Mouse (Mus musculus): Measurements from ENCODE around the gene Zfp36l1. TPM values are rescaled to one million over a fixed set of nuclear protein-coding genes. Genes with fewer than 3 reads are reported as not detected.

The Zfp36l1 gene
- polyA plus RNA-seq, 1 experiment, result 4.7 TPM

DNA sequence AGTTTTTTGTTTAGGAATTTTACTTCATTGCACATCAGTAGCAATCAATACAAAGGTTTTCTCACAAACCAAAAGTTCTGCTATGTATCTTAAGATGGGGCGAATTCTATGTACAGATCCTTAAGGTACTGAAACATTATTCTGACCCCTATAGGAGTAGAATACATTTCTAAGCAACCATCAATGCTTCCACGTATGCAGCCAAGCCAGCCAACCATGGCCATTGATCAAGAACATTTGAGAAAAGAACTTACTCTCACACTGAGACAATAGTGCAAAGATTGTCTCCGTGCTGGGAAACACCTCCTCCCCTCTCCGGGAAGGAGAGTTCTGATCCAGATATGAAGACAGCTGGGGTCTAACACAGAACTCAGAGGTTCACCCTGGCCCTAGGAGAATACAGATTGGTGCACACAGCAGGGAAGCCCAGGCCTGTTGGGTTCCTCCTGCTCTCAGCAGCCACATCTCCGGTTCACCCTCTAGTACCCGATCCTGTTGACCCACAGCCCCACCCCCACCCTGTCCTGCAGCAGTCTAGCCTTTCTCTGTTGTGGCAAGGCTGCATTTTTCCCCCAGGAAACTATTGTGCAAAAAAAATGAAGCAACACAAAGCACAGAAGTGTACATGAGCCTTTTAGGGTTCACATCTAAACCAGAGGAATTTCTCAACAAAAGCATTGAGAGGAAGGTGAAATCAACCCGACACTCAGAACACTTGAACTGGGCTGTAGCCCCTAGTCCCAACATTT is 49.2 kb downstream of the Zfp36l1 start:
- no peaks in the 10 kb centered on the region for H3K79me3 ChIP-seq (ENCODE audit: low read depth)
- H3K4me3 ChIP-seq (ENCODE audit: insufficient read depth, poor library complexity, severe bottlenecking), result no peak overlapping the region
- H3K27me3 ChIP-seq (ENCODE audit: control insufficient read depth, insufficient read depth, insufficient read length), result no peaks in the 10 kb centered on the region
- H3ac ChIP-seq (ENCODE audit: control insufficient read depth, insufficient read length, low read depth), result no peak overlapping the region
- TF ChIP-seq FOSL1 (IDR thresholded peaks at IDR 0.05; ENCODE audit: insufficient read depth, low read length, poor library complexity, severe bottlenecking) (no peak), MYOD1 (IDR thresholded peaks at IDR 0.05; ENCODE audit: control insufficient read depth, insufficient read length, low read depth) (no peak), USF1 (IDR thresholded peaks at IDR 0.05; ENCODE audit: low read depth) (no peak), MYOG (IDR thresholded peaks at IDR 0.05; ENCODE audit: control insufficient read depth, extremely low read depth, insufficient read length) (no peak), CTCF (IDR thresholded peaks at IDR 0.05; ENCODE audit: control insufficient read depth, insufficient read depth, insufficient read length) (no peak), MAX (IDR thresholded peaks at IDR 0.05) (no peak), CEBPB (IDR thresholded peaks at IDR 0.05; ENCODE audit: low read depth) (no peak)
- H3K36me3 ChIP-seq (ENCODE audit: control insufficient read depth, insufficient read depth), result no peaks in the 10 kb centered on the region
- H3K79me2 ChIP-seq (ENCODE audit: control insufficient read depth, insufficient read depth), result no peaks in the 10 kb centered on the region

- H3K79me2 ChIP-seq (ENCODE audit: control insufficient read depth, insufficient read depth), result no peaks in the 10 kb centered on the region
- H3ac ChIP-seq (ENCODE audit: control insufficient read depth, insufficient read length, low read depth), result no peak overlapping the region
- H3K79me3 ChIP-seq (ENCODE audit: low read depth), result no peaks in the 10 kb centered on the region
- H3K27me3 ChIP-seq (ENCODE audit: control insufficient read depth, insufficient read depth, insufficient read length), result no peaks in the 10 kb centered on the region
- TF ChIP-seq MYOD1 (IDR thresholded peaks at IDR 0.05; ENCODE audit: control insufficient read depth, insufficient read length, low read depth), result no peak
- no peak for TF ChIP-seq FOSL1 (IDR thresholded peaks at IDR 0.05; ENCODE audit: insufficient read depth, low read length, poor library complexity, severe bottlenecking)
- TF ChIP-seq MAX (IDR thresholded peaks at IDR 0.05), result no peak
- TF ChIP-seq CEBPB (IDR thresholded peaks at IDR 0.05; ENCODE audit: low read depth), result no peak
- no peak for TF ChIP-seq CTCF (IDR thresholded peaks at IDR 0.05; ENCODE audit: control insufficient read depth, insufficient read depth, insufficient read length)
- TF ChIP-seq MYOG (IDR thresholded peaks at IDR 0.05; ENCODE audit: control insufficient read depth, extremely low read depth, insufficient read length), result no peak
- TF ChIP-seq USF1 (IDR thresholded peaks at IDR 0.05; ENCODE audit: low read depth), result no peak
- H3K36me3 ChIP-seq (ENCODE audit: control insufficient read depth, insufficient read depth), result no peaks in the 10 kb centered on the region
- no peak overlapping the region for H3K4me3 ChIP-seq (ENCODE audit: insufficient read depth, poor library complexity, severe bottlenecking)
Measured at GRCm38 (mm10) chr12:80062410-80063401, 50.1 kb downstream of the Zfp36l1 start.

DNA sequence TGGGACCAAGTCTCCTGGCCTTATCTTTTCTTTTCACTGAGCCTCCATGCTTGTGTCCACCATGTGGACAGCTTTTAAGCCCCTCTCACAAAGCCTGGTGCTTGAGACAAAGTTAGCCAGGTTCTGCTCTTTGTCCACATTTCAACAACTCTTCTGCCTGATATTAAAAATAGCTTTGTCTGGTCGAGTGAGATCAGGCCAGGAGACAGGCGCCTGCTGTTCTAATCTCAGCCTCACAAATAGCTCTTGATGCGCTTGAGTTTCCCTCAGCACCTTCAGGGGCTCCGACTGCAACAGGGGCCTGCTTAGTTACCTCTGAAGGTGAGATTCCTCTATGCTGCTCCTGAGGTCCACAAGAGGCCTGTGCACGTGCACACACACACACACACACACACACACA is 51.0 kb downstream of the Zfp36l1 start:
- Histone ChIP-seq H3K79me3 (ENCODE audit: low read depth) (no peaks in the 10 kb centered on the region), H3K4me3 (ENCODE audit: insufficient read depth, poor library complexity, severe bottlenecking) (no peak overlapping the region), H3ac (ENCODE audit: control insufficient read depth, insufficient read length, low read depth) (no peak overlapping the region), H3K36me3 (ENCODE audit: control insufficient read depth, insufficient read depth) (no peaks in the 10 kb centered on the region), H3K27me3 (ENCODE audit: control insufficient read depth, insufficient read depth, insufficient read length) (no peaks in the 10 kb centered on the region), H3K79me2 (ENCODE audit: control insufficient read depth, insufficient read depth) (no peaks in the 10 kb centered on the region)
- no peak for TF ChIP-seq USF1 (IDR thresholded peaks at IDR 0.05; ENCODE audit: low read depth)
- no peak for TF ChIP-seq CEBPB (IDR thresholded peaks at IDR 0.05; ENCODE audit: low read depth)

DNA sequence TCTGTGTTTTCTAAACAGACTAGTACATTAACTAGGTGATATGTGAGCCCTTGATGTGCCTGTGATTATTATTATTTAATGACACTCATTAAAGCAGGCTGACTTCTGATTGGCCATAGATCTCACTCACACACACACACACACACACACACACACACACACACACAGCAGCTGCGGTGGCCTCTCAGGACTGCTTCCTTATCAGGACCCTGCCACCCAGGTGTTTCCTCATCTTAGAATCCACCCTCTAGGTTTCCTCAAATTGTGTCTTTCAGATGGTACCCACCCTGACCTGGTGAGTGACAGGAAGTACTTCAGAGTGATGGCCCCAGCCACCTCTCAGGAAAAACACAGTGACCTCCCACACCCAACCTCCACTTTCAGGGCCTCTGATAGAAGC is 52.0 kb downstream of the Zfp36l1 start:
- TF ChIP-seq MYOG (IDR thresholded peaks at IDR 0.05; ENCODE audit: control insufficient read depth, extremely low read depth, insufficient read length) (no peak), FOSL1 (IDR thresholded peaks at IDR 0.05; ENCODE audit: insufficient read depth, low read length, poor library complexity, severe bottlenecking) (no peak), USF1 (IDR thresholded peaks at IDR 0.05; ENCODE audit: low read depth) (no peak), MYOD1 (IDR thresholded peaks at IDR 0.05; ENCODE audit: control insufficient read depth, insufficient read length, low read depth) (no peak), MAX (IDR thresholded peaks at IDR 0.05) (no peak)
- no peaks in the 10 kb centered on the region for H3K36me3 ChIP-seq (ENCODE audit: control insufficient read depth, insufficient read depth)
- no peak overlapping the region for H3K4me3 ChIP-seq (ENCODE audit: insufficient read depth, poor library complexity, severe bottlenecking)
- no peaks in the 10 kb centered on the region for H3K27me3 ChIP-seq (ENCODE audit: control insufficient read depth, insufficient read depth, insufficient read length)
- H3ac ChIP-seq (ENCODE audit: control insufficient read depth, insufficient read length, low read depth), result no peak overlapping the region
- no peaks in the 10 kb centered on the region for H3K79me3 ChIP-seq (ENCODE audit: low read depth)
- no peaks in the 10 kb centered on the region for H3K79me2 ChIP-seq (ENCODE audit: control insufficient read depth, insufficient read depth)

DNA sequence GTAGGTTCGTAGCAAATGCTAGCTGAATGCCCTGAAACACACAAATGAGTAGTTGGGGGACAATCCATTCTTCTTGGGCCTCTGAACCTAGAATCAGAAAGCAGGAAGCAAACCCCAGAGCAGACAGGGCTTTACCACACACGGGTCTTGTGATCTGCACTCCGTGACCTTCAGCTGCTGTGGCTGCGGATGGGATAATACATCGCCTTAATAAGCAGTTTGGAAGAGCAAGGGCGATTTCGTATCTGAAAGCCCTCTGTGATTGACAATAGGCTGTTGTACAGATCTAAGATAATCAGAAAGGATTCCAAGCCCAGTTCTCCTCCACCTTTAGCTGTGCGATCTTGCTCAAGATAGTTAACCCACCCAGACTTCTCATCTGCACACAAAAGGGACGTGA is 52.5 kb downstream of the Zfp36l1 start:
- TF ChIP-seq MYOD1 (IDR thresholded peaks at IDR 0.05; ENCODE audit: control insufficient read depth, insufficient read length, low read depth), result no peak
- no peak for TF ChIP-seq MAX (IDR thresholded peaks at IDR 0.05)
- TF ChIP-seq CEBPB (IDR thresholded peaks at IDR 0.05; ENCODE audit: low read depth), result no peak
- no peak for TF ChIP-seq USF1 (IDR thresholded peaks at IDR 0.05; ENCODE audit: low read depth)
- no peak for TF ChIP-seq CTCF (IDR thresholded peaks at IDR 0.05; ENCODE audit: control insufficient read depth, insufficient read depth, insufficient read length)
- no peak for TF ChIP-seq MYOG (IDR thresholded peaks at IDR 0.05; ENCODE audit: control insufficient read depth, extremely low read depth, insufficient read length)
- TF ChIP-seq FOSL1 (IDR thresholded peaks at IDR 0.05; ENCODE audit: insufficient read depth, low read length, poor library complexity, severe bottlenecking), result no peak

More for the DNA sequence above, 52.5 kb downstream of the Zfp36l1 start:
- Histone ChIP-seq H3K79me2 (ENCODE audit: control insufficient read depth, insufficient read depth) (no peaks in the 10 kb centered on the region), H3ac (ENCODE audit: control insufficient read depth, insufficient read length, low read depth) (no peak overlapping the region), H3K4me3 (ENCODE audit: insufficient read depth, poor library complexity, severe bottlenecking) (no peak overlapping the region), H3K79me3 (ENCODE audit: low read depth) (no peaks in the 10 kb centered on the region), H3K27me3 (ENCODE audit: control insufficient read depth, insufficient read depth, insufficient read length) (no peaks in the 10 kb centered on the region), H3K36me3 (ENCODE audit: control insufficient read depth, insufficient read depth) (no peaks in the 10 kb centered on the region)
